Mouse (Mus musculus): ENCODE measurements around the gene Rdh14. TPM values are rescaled to one million over a fixed set of nuclear protein-coding genes. Genes with fewer than 3 reads are reported as not detected.
A peak's percentile ranks its signal among the peaks of the same experiment; 100 is the strongest.

Gene Rdh14
- polyA plus RNA-seq, 1 experiment from 2014 or later: 37.9 TPM

- H3K36me3 ChIP-seq: no peaks in the 10 kb centered on the region
- H3K4me2 ChIP-seq (replicated peaks): no peak overlapping the region
- H3K4me1 ChIP-seq: no peaks in the 10 kb centered on the region
- 28% methylated on average over 15 of the region's 15 CpGs for WGBS
- peak; percentile 76 for ATAC-seq (replicated peaks)
- no peaks in the 10 kb centered on the region for H3K27me3 ChIP-seq
- no peaks in the 10 kb centered on the region for H3K9me3 ChIP-seq
- no peak overlapping the region for H3K4me3 ChIP-seq
- no peak overlapping the region for H3K9ac ChIP-seq (replicated peaks)
- no peak overlapping the region for H3K27ac ChIP-seq (replicated peaks)
Measured at GRCm38 (mm10) chr12:10438054-10439001, 47.8 kb downstream of the Rdh14 start.

- no peak overlapping the region for H3K4me3 ChIP-seq
- no peaks in the 10 kb centered on the region for H3K27me3 ChIP-seq
- 9% methylated on average over 14 of the region's 14 CpGs for WGBS
- no peaks in the 10 kb centered on the region for H3K9me3 ChIP-seq
- no peak overlapping the region for H3K4me2 ChIP-seq (replicated peaks)
- ATAC-seq (replicated peaks): no peak
- no peak overlapping the region for H3K27ac ChIP-seq (replicated peaks)
- no peaks in the 10 kb centered on the region for H3K4me1 ChIP-seq
- no peak overlapping the region for H3K9ac ChIP-seq (replicated peaks)
- no peaks in the 10 kb centered on the region for H3K36me3 ChIP-seq
Measured at GRCm38 (mm10) chr12:10439483-10440235, 49.1 kb downstream of the Rdh14 start.

Other genes with a start within 250 kb of the Rdh14 start
- gene Nt5c1b, start 20.8 kb upstream of the Rdh14 start, polyA plus RNA-seq (2015; fragmentation: Nextera tagmentation; extraction: Ambion mirVana): not detected in 2 replicates